Mouse (Mus musculus): ENCODE measurements around the gene Plekha8. TPM values are rescaled to one million over a fixed set of nuclear protein-coding genes. Genes with fewer than 3 reads are reported as not detected.

The Plekha8 gene
- polyA plus RNA-seq, 1 experiment from 2014 or later: 6.3 TPM

Other genes starting within 250 kb of the Plekha8 start
- 2.3 and 2.5 TPM in 2 replicates for gene Wipf3, start 165.5 kb upstream of the Plekha8 start, polyA plus RNA-seq (2015; fragmentation: Nextera tagmentation; extraction: Ambion mirVana)
- 109 and 114 TPM in 2 replicates for gene Scrn1, start 28.6 kb upstream of the Plekha8 start, polyA plus RNA-seq (2015; fragmentation: Nextera tagmentation; extraction: Ambion mirVana)
- 8.0 and 11.8 TPM in 2 replicates for gene Fkbp14, start 2.2 kb downstream of the Plekha8 start, polyA plus RNA-seq (2015; fragmentation: Nextera tagmentation; extraction: Ambion mirVana)
- 94.3 and 104 TPM in 2 replicates for gene Mturn, start 86.5 kb downstream of the Plekha8 start, polyA plus RNA-seq (2015; fragmentation: Nextera tagmentation; extraction: Ambion mirVana)
- gene Znrf2, start 221.8 kb downstream of the Plekha8 start, polyA plus RNA-seq (2015; fragmentation: Nextera tagmentation; extraction: Ambion mirVana): 5.0 and 5.3 TPM in 2 replicates

Data from hindbrain, embryonic 16.5 days (tissue).